Mouse (Mus musculus) midbrain, embryonic 13.5 days (tissue): ENCODE measurements around the gene Pknox2. TPM values are rescaled to one million over a fixed set of nuclear protein-coding genes. Genes with fewer than 3 reads are reported as not detected.

Experiments used
- ATAC-seq: fragments of 200-750 bp; cut with Nextera tagmentation; 2 replicates; pipeline ENCODE4 v1.8.0; 2017; ENCODE audit warnings: mild to moderate bottlenecking, moderate TSS enrichment, moderate library complexity
- H3K27ac ChIP-seq: fragments of 300-500 bp; sonication (generic); 2 replicates; pipeline ENCODE4 v1.5.1; 2015; ENCODE audit warnings: inconsistent platforms, mild to moderate bottlenecking, moderate library complexity
- H3K27me3 ChIP-seq: fragments of 300-500 bp; sonication (generic); 2 replicates; pipeline ENCODE4 v1.6.1; 2015; ENCODE audit warnings: mild to moderate bottlenecking, inconsistent platforms
- H3K36me3 ChIP-seq: fragments of 300-500 bp; sonication (generic); 2 replicates; pipeline ENCODE4 v1.6.1; 2015; ENCODE audit warnings: mild to moderate bottlenecking, inconsistent platforms
- H3K4me1 ChIP-seq: fragments of 300-500 bp; sonication (generic); replicated peaks from 2 replicates; pipeline ENCODE4 v1.6.1; 2015; ENCODE audit warnings: inconsistent platforms
- H3K4me2 ChIP-seq: fragments of 300-500 bp; sonication (generic); replicated peaks from 2 replicates; pipeline ENCODE4 v1.6.1; 2015; ENCODE audit warnings: moderate library complexity, mild to moderate bottlenecking, inconsistent platforms
- H3K4me3 ChIP-seq: fragments of 300-500 bp; sonication (generic); replicated peaks from 2 replicates; pipeline ENCODE4 v1.5.1; 2015; ENCODE audit warnings: mild to moderate bottlenecking, inconsistent platforms
- H3K9ac ChIP-seq: fragments of 300-500 bp; sonication (generic); replicated peaks from 2 replicates; pipeline ENCODE4 v1.6.1; 2015; ENCODE audit warnings: mild to moderate bottlenecking, inconsistent platforms
- H3K9me3 ChIP-seq: fragments of 300-500 bp; sonication (generic); 2 replicates; pipeline ENCODE4 v1.6.1; 2016; ENCODE audit warnings: mild to moderate bottlenecking, inconsistent platforms
- whole genome bisulfite sequencing: fragments of 180-500 bp; shearing (Covaris S2); methylation state at CpG from one replicate; pipeline ENCODE4 v1.1.7; 2015; 5-methylcytosine and 5-hydroxymethylcytosine counted together
- polyA plus RNA-seq: library from polyadenylated mRNA; unstranded; fragments of >200 nt; fragmentation: Nextera tagmentation; extraction: Ambion mirVana; gene quantifications from 2 replicates; pipeline ENCODE4 v1.2.1, GENCODE M21; 2015

Gene Pknox2
- polyA plus RNA-seq, 1 experiment from 2014 or later, result 33.1 TPM

- Histone ChIP-seq H3K27me3 (no peaks in the 10 kb centered on the region), H3K36me3 (0 out of 2 replicates have a peak, but pooled peaks cover 2% of the 10 kb centered on the region), H3K9me3 (no peaks in the 10 kb centered on the region), H3K4me2 (no peak overlapping the region), H3K4me3 (no peak overlapping the region), H3K4me1 (peaks cover 47% of the 10 kb centered on the region), H3K9ac (no peak overlapping the region), H3K27ac (0 out of 2 replicates have a peak overlapping the region, but pooled peaks have one; percentile 21)
- ATAC-seq, result no peak
- 49% methylated on average over 9 of the region's 9 CpGs for WGBS
These were observed 30.4 kb downstream of the Pknox2 start for GRCm38 (mm10) chr9:37116632-37117413.

GRCm38 (mm10) chr9:37115820-37116219, 31.4 kb downstream of the Pknox2 start:
- Histone ChIP-seq H3K9me3 (no peaks in the 10 kb centered on the region), H3K4me2 (no peak overlapping the region), H3K27me3 (no peaks in the 10 kb centered on the region), H3K27ac (no peak overlapping the region), H3K4me3 (no peak overlapping the region), H3K36me3 (0 out of 2 replicates have a peak, but pooled peaks cover 2% of the 10 kb centered on the region), H3K9ac (no peak overlapping the region), H3K4me1 (peaks cover 42% of the 10 kb centered on the region)
- WGBS, result 78% methylated on average over 7 of the region's 7 CpGs
- ATAC-seq, result no peak

- no peak overlapping the region for H3K4me2 ChIP-seq
These were observed 32.6 kb downstream of the Pknox2 start for GRCm38 (mm10) chr9:37114286-37115267.

GRCm38 (mm10) chr9:37107546-37107945, 39.7 kb downstream of the Pknox2 start:
- H3K27ac ChIP-seq, result no peak overlapping the region
- WGBS, result 58% methylated on average over 2 of the region's 2 CpGs
- ATAC-seq, result no peak

More at GRCm38 (mm10) chr9:37114286-37115267, 32.6 kb downstream of the Pknox2 start:
- Histone ChIP-seq H3K27me3 (no peaks in the 10 kb centered on the region), H3K4me1 (peaks cover 34% of the 10 kb centered on the region), H3K9ac (no peak overlapping the region), H3K4me3 (no peak overlapping the region), H3K9me3 (no peaks in the 10 kb centered on the region), H3K36me3 (0 out of 2 replicates have a peak, but pooled peaks cover 2% of the 10 kb centered on the region), H3K27ac (peak overlapping the region; percentile 63)
- WGBS, result 20% methylated on average over 9 of the region's 9 CpGs
- peak; percentile 87 for ATAC-seq

GRCm38 (mm10) chr9:37106808-37107207, 40.4 kb downstream of the Pknox2 start:
- no peak overlapping the region for H3K9ac ChIP-seq
- no peak overlapping the region for H3K27ac ChIP-seq
- H3K36me3 ChIP-seq, result no peaks in the 10 kb centered on the region
- no peaks in the 10 kb centered on the region for H3K27me3 ChIP-seq
- H3K9me3 ChIP-seq, result no peaks in the 10 kb centered on the region
- WGBS, result 31% methylated on average over 3 of the region's 3 CpGs
- peaks cover 23% of the 10 kb centered on the region for H3K4me1 ChIP-seq
- H3K4me3 ChIP-seq, result no peak overlapping the region
- no peak for ATAC-seq
- H3K4me2 ChIP-seq, result no peak overlapping the region

More at GRCm38 (mm10) chr9:37107546-37107945, 39.7 kb downstream of the Pknox2 start:
- H3K4me1 ChIP-seq, result peaks cover 21% of the 10 kb centered on the region
- no peaks in the 10 kb centered on the region for H3K9me3 ChIP-seq
- no peak overlapping the region for H3K4me2 ChIP-seq
- H3K27me3 ChIP-seq, result no peaks in the 10 kb centered on the region
- H3K4me3 ChIP-seq, result no peak overlapping the region
- no peaks in the 10 kb centered on the region for H3K36me3 ChIP-seq
- no peak overlapping the region for H3K9ac ChIP-seq

GRCm38 (mm10) chr9:37104249-37104648, 43.0 kb downstream of the Pknox2 start:
- no peak for ATAC-seq
- Histone ChIP-seq H3K4me3 (no peak overlapping the region), H3K9me3 (no peaks in the 10 kb centered on the region), H3K27ac (no peak overlapping the region), H3K36me3 (no peaks in the 10 kb centered on the region), H3K27me3 (no peaks in the 10 kb centered on the region), H3K9ac (no peak overlapping the region), H3K4me2 (no peak overlapping the region), H3K4me1 (peaks cover 48% of the 10 kb centered on the region)
- WGBS, result 69% methylated on average over 3 of the region's 3 CpGs

GRCm38 (mm10) chr9:37103778-37104177, 43.4 kb downstream of the Pknox2 start:
- Histone ChIP-seq H3K27me3 (no peaks in the 10 kb centered on the region), H3K4me3 (no peak overlapping the region), H3K4me2 (no peak overlapping the region), H3K9me3 (no peaks in the 10 kb centered on the region), H3K36me3 (no peaks in the 10 kb centered on the region), H3K27ac (no peak overlapping the region), H3K9ac (no peak overlapping the region), H3K4me1 (peaks cover 50% of the 10 kb centered on the region)
- no peak for ATAC-seq
- 27% methylated on average over 5 of the region's 5 CpGs for WGBS

- H3K4me3 ChIP-seq, result no peak overlapping the region
- H3K27ac ChIP-seq, result peak overlapping the region; percentile 41; the same call in 1 of the 2 replicates
- H3K27me3 ChIP-seq, result no peaks in the 10 kb centered on the region
- WGBS, result 33% methylated on average over 11 of the region's 11 CpGs
- H3K9ac ChIP-seq, result no peak overlapping the region
- no peak overlapping the region for H3K4me2 ChIP-seq
- peak; percentile 41 for ATAC-seq
- H3K9me3 ChIP-seq, result no peaks in the 10 kb centered on the region
- H3K4me1 ChIP-seq, result peaks cover 38% of the 10 kb centered on the region
- H3K36me3 ChIP-seq, result no peaks in the 10 kb centered on the region
These were observed 45.9 kb downstream of the Pknox2 start for GRCm38 (mm10) chr9:37101059-37101940.

GRCm38 (mm10) chr9:37099595-37099994, 47.6 kb downstream of the Pknox2 start:
- no peak overlapping the region for H3K9ac ChIP-seq
- H3K27ac ChIP-seq, result 0 out of 2 replicates have a peak overlapping the region, but pooled peaks have one; percentile 3
- no peaks in the 10 kb centered on the region for H3K36me3 ChIP-seq
- H3K27me3 ChIP-seq, result no peaks in the 10 kb centered on the region
- 41% methylated on average over 3 of the region's 3 CpGs for WGBS
- no peak overlapping the region for H3K4me2 ChIP-seq
- H3K4me3 ChIP-seq, result no peak overlapping the region
- no peak for ATAC-seq
- peaks cover 47% of the 10 kb centered on the region for H3K4me1 ChIP-seq
- no peaks in the 10 kb centered on the region for H3K9me3 ChIP-seq

GRCm38 (mm10) chr9:37098600-37098999, 48.6 kb downstream of the Pknox2 start:
- Histone ChIP-seq H3K9ac (no peak overlapping the region), H3K4me1 (peaks cover 50% of the 10 kb centered on the region), H3K4me3 (no peak overlapping the region), H3K27me3 (no peaks in the 10 kb centered on the region), H3K36me3 (no peaks in the 10 kb centered on the region), H3K9me3 (no peaks in the 10 kb centered on the region), H3K27ac (no peak overlapping the region), H3K4me2 (no peak overlapping the region)
- ATAC-seq, result no peak
- 94% methylated on average over 3 of the region's 3 CpGs for WGBS
